Mouse (Mus musculus): ENCODE results near the gene Wbp1. TPM values are rescaled to one million over a fixed set of nuclear protein-coding genes. Genes with fewer than 3 reads are reported as not detected.
A peak's percentile ranks its signal among the peaks of the same experiment; 100 is the strongest.

Gene Wbp1
- polyA plus RNA-seq, 1 experiment from 2014 or later, result 21.0 TPM

DNA sequence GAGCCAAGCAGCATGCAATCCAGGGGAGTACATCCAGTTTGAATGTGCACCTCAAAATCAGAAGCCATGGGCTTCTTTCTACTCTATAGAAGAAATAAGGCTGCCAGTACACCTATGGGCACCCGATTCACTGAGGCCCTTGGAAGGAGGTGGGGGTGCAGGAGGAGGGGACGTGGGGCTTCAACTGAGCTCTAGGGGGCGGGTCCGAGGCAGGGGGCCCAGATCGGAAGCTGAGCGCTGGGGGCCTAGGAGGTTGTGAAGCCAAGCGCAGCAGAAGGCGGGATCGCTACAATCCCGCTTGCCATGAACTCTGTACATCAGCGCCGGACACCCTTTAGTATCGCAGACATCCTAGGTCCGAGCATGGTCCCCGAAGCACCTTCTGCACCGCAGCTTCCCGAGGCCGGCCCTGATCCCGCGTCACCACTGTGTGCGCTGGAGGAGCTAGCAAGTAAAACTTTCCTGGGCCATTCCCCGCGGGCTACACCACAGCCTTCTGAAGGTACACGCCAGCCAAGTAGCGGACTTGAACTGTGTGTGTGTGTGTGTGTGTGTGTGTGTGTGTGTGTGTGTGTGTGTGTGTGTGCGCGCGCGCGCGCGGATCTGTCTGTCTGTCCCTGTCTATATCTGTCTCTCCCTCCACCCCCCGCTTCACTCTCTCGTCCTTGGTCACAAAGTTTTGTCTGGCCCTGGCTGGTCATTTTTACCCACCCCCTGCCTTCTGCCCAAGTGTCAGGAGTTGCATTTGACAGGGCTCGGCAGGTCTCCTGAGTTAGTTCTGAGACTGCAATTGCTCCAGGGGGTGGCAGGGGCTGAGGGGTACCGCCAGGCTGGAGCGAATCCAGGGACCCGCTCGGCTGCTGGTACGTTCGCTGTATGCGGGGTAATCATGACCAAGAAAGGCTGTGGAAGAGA lies 35.0 kb downstream of the Wbp1 start, which contains the start of gene Lbx2:
Gene Lbx2, plus strand, starts transcription at position 247 of the 915 bp plus-strand sequence.
- 4% methylated on average over 35 of the region's 42 CpGs for WGBS (ENCODE audit: insufficient replicate concordance)
- no peak for DNase-seq
- Histone ChIP-seq H3K9me3 (ENCODE audit: low read length) (no peaks in the 10 kb centered on the region), H3K27me3 (ENCODE audit: insufficient read depth, low read length) (peaks cover 66% of the 10 kb centered on the region), H3K9ac (replicated peaks) (no peak within 1 kb of the TSS), H3K27ac (ENCODE audit: low read depth) (no peak within 1 kb of the TSS), H3K36me3 (replicated peaks; ENCODE audit: insufficient read depth, low read length) (peaks cover 2% of the 10 kb centered on the region; the same call in 1 of the 2 replicates), H3K4me2 (ENCODE audit: low read depth, low read length) (peak within 1 kb of the TSS; percentile 55), H3K4me1 (ENCODE audit: insufficient read depth) (peaks cover 12% of the 10 kb centered on the region), H3K4me3 (ENCODE audit: low read depth, low read length) (peak within 1 kb of the TSS; percentile 21)
- ATAC-seq, result no peak
- no peak for TF ChIP-seq CTCF (IDR thresholded peaks at IDR 0.05; ENCODE audit: low read depth)
- no peak for TF ChIP-seq EP300 (IDR thresholded peaks at IDR 0.05; ENCODE audit: low read depth)

GRCm38 (mm10) chr6:83084477-83084876 lies 36.9 kb downstream of the Wbp1 start:
- DNase-seq (no peak), ATAC-seq (no peak)
- H3K4me2 ChIP-seq (ENCODE audit: low read depth, low read length), result no peak overlapping the region
- peaks cover 63% of the 10 kb centered on the region for H3K27me3 ChIP-seq (ENCODE audit: insufficient read depth, low read length)
- H3K4me3 ChIP-seq (ENCODE audit: low read depth, low read length), result no peak overlapping the region
- peaks cover 2% of the 10 kb centered on the region; the same call in 1 of the 2 replicates for H3K36me3 ChIP-seq (replicated peaks; ENCODE audit: insufficient read depth, low read length)
- H3K4me1 ChIP-seq (ENCODE audit: insufficient read depth), result peaks cover 16% of the 10 kb centered on the region
- no peak overlapping the region for H3K9ac ChIP-seq (replicated peaks)
- no peaks in the 10 kb centered on the region for H3K9me3 ChIP-seq (ENCODE audit: low read length)
- TF ChIP-seq EP300 (IDR thresholded peaks at IDR 0.05; ENCODE audit: low read depth) (no peak), CTCF (IDR thresholded peaks at IDR 0.05; ENCODE audit: low read depth) (no peak)
- no peak overlapping the region for H3K27ac ChIP-seq (ENCODE audit: low read depth)
- 18% methylated on average over 6 of the region's 6 CpGs for WGBS (ENCODE audit: insufficient replicate concordance)

- H3K9me3 ChIP-seq (ENCODE audit: low read length), result no peaks in the 10 kb centered on the region
- ATAC-seq, result peak; percentile 58
- H3K9ac ChIP-seq (replicated peaks), result no peak overlapping the region
- H3K4me1 ChIP-seq (ENCODE audit: insufficient read depth), result peaks cover 25% of the 10 kb centered on the region
- peaks cover 55% of the 10 kb centered on the region for H3K27me3 ChIP-seq (ENCODE audit: insufficient read depth, low read length)
- no peak overlapping the region for H3K27ac ChIP-seq (ENCODE audit: low read depth)
- WGBS (ENCODE audit: insufficient replicate concordance), result 29% methylated on average over 5 of the region's 5 CpGs
- TF ChIP-seq EP300 (IDR thresholded peaks at IDR 0.05; ENCODE audit: low read depth), result no peak
- no peak for TF ChIP-seq CTCF (IDR thresholded peaks at IDR 0.05; ENCODE audit: low read depth)
- DNase-seq, result no peak
- no peak overlapping the region for H3K4me2 ChIP-seq (ENCODE audit: low read depth, low read length)
- H3K4me3 ChIP-seq (ENCODE audit: low read depth, low read length), result no peak overlapping the region
- H3K36me3 ChIP-seq (replicated peaks; ENCODE audit: insufficient read depth, low read length), result peaks cover 2% of the 10 kb centered on the region; the same call in 1 of the 2 replicates
Measured at GRCm38 (mm10) chr6:83083497-83083896, 37.9 kb downstream of the Wbp1 start.

GRCm38 (mm10) chr6:83080210-83080609 lies 41.1 kb downstream of the Wbp1 start:
- Histone ChIP-seq H3K9me3 (ENCODE audit: low read length) (no peaks in the 10 kb centered on the region), H3K4me2 (ENCODE audit: low read depth, low read length) (no peak overlapping the region), H3K27me3 (ENCODE audit: insufficient read depth, low read length) (peaks cover 34% of the 10 kb centered on the region), H3K4me3 (ENCODE audit: low read depth, low read length) (no peak overlapping the region), H3K27ac (ENCODE audit: low read depth) (no peak overlapping the region), H3K36me3 (replicated peaks; ENCODE audit: insufficient read depth, low read length) (peaks cover 2% of the 10 kb centered on the region; the same call in 1 of the 2 replicates), H3K9ac (replicated peaks) (no peak overlapping the region), H3K4me1 (ENCODE audit: insufficient read depth) (peaks cover 22% of the 10 kb centered on the region)
- WGBS (ENCODE audit: insufficient replicate concordance), result 79% methylated on average over 5 of the region's 5 CpGs
- TF ChIP-seq EP300 (IDR thresholded peaks at IDR 0.05; ENCODE audit: low read depth), result no peak
- TF ChIP-seq CTCF (IDR thresholded peaks at IDR 0.05; ENCODE audit: low read depth), result no peak
- no peak for ATAC-seq
- DNase-seq, result no peak

GRCm38 (mm10) chr6:83078324-83078858 lies 43.0 kb downstream of the Wbp1 start:
- H3K4me1 ChIP-seq (ENCODE audit: insufficient read depth), result peaks cover 18% of the 10 kb centered on the region
- peak overlapping the region; percentile 99 for H3K4me2 ChIP-seq (ENCODE audit: low read depth, low read length)
- no peaks in the 10 kb centered on the region for H3K9me3 ChIP-seq (ENCODE audit: low read length)
- peak; percentile 94 for ATAC-seq
- peak overlapping the region; percentile 84 for H3K9ac ChIP-seq (replicated peaks)
- DNase-seq, result peak; percentile 100
- H3K36me3 ChIP-seq (replicated peaks; ENCODE audit: insufficient read depth, low read length), result peaks cover 2% of the 10 kb centered on the region; the same call in 1 of the 2 replicates
- TF ChIP-seq CTCF (IDR thresholded peaks at IDR 0.05; ENCODE audit: low read depth) (peak; percentile 74), EP300 (IDR thresholded peaks at IDR 0.05; ENCODE audit: low read depth) (no peak)
- H3K27ac ChIP-seq (ENCODE audit: low read depth), result peak overlapping the region; percentile 82
- peaks cover 30% of the 10 kb centered on the region for H3K27me3 ChIP-seq (ENCODE audit: insufficient read depth, low read length)
- whole genome bisulfite sequencing (ENCODE audit: insufficient replicate concordance), result under 1% methylated on average over 46 of the region's 46 CpGs
- peak overlapping the region; percentile 91 for H3K4me3 ChIP-seq (ENCODE audit: low read depth, low read length)
